Mouse (Mus musculus) intestine, embryonic 15.5 days (tissue): Measurements from ENCODE around the gene Copg1. TPM values are rescaled to one million over a fixed set of nuclear protein-coding genes. Genes with fewer than 3 reads are reported as not detected.

Experiments
- ATAC-seq: fragments of 200-750 bp; cut with Nextera tagmentation; 2 replicates; pipeline ENCODE4 v1.8.0; 2017; ENCODE audit warnings: moderate TSS enrichment, moderate library complexity
- H3K27ac ChIP-seq: fragments of 300-500 bp; sonication (generic); 2 replicates; pipeline ENCODE4 v1.5.1; 2015; ENCODE audit warnings: mild to moderate bottlenecking, inconsistent platforms
- H3K27me3 ChIP-seq: fragments of 300-500 bp; sonication (generic); replicated peaks from 2 replicates; pipeline ENCODE4 v1.6.1; 2015; ENCODE audit warnings: inconsistent platforms
- H3K36me3 ChIP-seq: fragments of 300-500 bp; sonication (generic); 2 replicates; pipeline ENCODE4 v1.6.1; 2015; ENCODE audit warnings: inconsistent platforms
- H3K4me1 ChIP-seq: fragments of 300-500 bp; sonication (generic); replicated peaks from 2 replicates; pipeline ENCODE4 v1.6.1; 2015; ENCODE audit warnings: inconsistent platforms
- H3K4me2 ChIP-seq: fragments of 300-500 bp; sonication (generic); replicated peaks from 2 replicates; pipeline ENCODE4 v1.6.1; 2015; ENCODE audit warnings: mild to moderate bottlenecking, inconsistent platforms
- H3K4me3 ChIP-seq: fragments of 300-500 bp; sonication (generic); replicated peaks from 2 replicates; pipeline ENCODE4 v1.5.1; 2015; ENCODE audit warnings: inconsistent platforms
- H3K9ac ChIP-seq: fragments of 300-500 bp; sonication (generic); 2 replicates; pipeline ENCODE4 v1.6.1; 2015; ENCODE audit warnings: inconsistent platforms
- H3K9me3 ChIP-seq: fragments of 300-500 bp; sonication (generic); 2 replicates; pipeline ENCODE4 v1.6.1; 2016; ENCODE audit warnings: inconsistent platforms
- WGBS: fragments of 180-500 bp; shearing (Covaris S2); methylation state at CpG from one replicate; pipeline ENCODE4 v1.1.7; 2015; 5-methylcytosine and 5-hydroxymethylcytosine counted together
- polyA plus RNA-seq: library from polyadenylated mRNA; unstranded; fragments of >200 nt; fragmentation: Nextera tagmentation; extraction: Ambion mirVana; gene quantifications from 2 replicates; pipeline ENCODE4 v1.2.1, GENCODE M21; 2015

Gene Copg1
- polyA plus RNA-seq, 1 experiment from 2014 or later = 154 TPM

GRCm38 (mm10) chr6:87853446-87853845, 34.2 kb upstream of the Copg1 start:
- Histone ChIP-seq H3K27me3 (no peaks in the 10 kb centered on the region), H3K4me1 (peaks cover 5% of the 10 kb centered on the region; the same call in 1 of the 2 replicates), H3K36me3 (no peaks in the 10 kb centered on the region), H3K9ac (no peak overlapping the region), H3K4me3 (no peak overlapping the region), H3K4me2 (no peak overlapping the region), H3K9me3 (no peaks in the 10 kb centered on the region), H3K27ac (no peak overlapping the region)
- ATAC-seq = no peak
- WGBS = 78% methylated on average over 4 of the region's 4 CpGs

GRCm38 (mm10) chr6:87857071-87857470, 30.5 kb upstream of the Copg1 start:
- no peaks in the 10 kb centered on the region for H3K27me3 ChIP-seq
- no peaks in the 10 kb centered on the region for H3K9me3 ChIP-seq
- H3K4me1 ChIP-seq = no peaks in the 10 kb centered on the region
- no peak overlapping the region for H3K4me3 ChIP-seq
- no peak overlapping the region for H3K4me2 ChIP-seq
- 46% methylated on average over 1 of the region's 1 CpGs for WGBS
- H3K36me3 ChIP-seq = no peaks in the 10 kb centered on the region
- ATAC-seq = no peak
- H3K27ac ChIP-seq = no peak overlapping the region
- no peak overlapping the region for H3K9ac ChIP-seq

GRCm38 (mm10) chr6:87866211-87866610, 21.4 kb upstream of the Copg1 start:
- no peak for ATAC-seq
- no peaks in the 10 kb centered on the region for H3K36me3 ChIP-seq
- no peaks in the 10 kb centered on the region for H3K9me3 ChIP-seq
- H3K27me3 ChIP-seq = no peaks in the 10 kb centered on the region
- 0 out of 2 replicates have a peak, but pooled peaks cover 3% of the 10 kb centered on the region for H3K4me1 ChIP-seq
- H3K4me3 ChIP-seq = no peak overlapping the region
- H3K4me2 ChIP-seq = no peak overlapping the region
- no peak overlapping the region for H3K9ac ChIP-seq
- H3K27ac ChIP-seq = no peak overlapping the region
- 83% methylated on average over 6 of the region's 6 CpGs for WGBS

- no peak overlapping the region for H3K27ac ChIP-seq
- no peaks in the 10 kb centered on the region for H3K9me3 ChIP-seq
- ATAC-seq = no peak
- WGBS = 57% methylated on average over 2 of the region's 2 CpGs
- H3K9ac ChIP-seq = no peak overlapping the region
- 0 out of 2 replicates have a peak, but pooled peaks cover 3% of the 10 kb centered on the region for H3K4me1 ChIP-seq
- H3K4me2 ChIP-seq = no peak overlapping the region
- H3K4me3 ChIP-seq = no peak overlapping the region
- H3K36me3 ChIP-seq = no peaks in the 10 kb centered on the region
- no peaks in the 10 kb centered on the region for H3K27me3 ChIP-seq
These were observed 20.4 kb upstream of the Copg1 start for GRCm38 (mm10) chr6:87867256-87867655.

GRCm38 (mm10) chr6:87868871-87869506, 18.6 kb upstream of the Copg1 start:
- 71% methylated on average over 9 of the region's 9 CpGs for WGBS
- Histone ChIP-seq H3K4me2 (no peak overlapping the region), H3K27me3 (no peaks in the 10 kb centered on the region), H3K9me3 (no peaks in the 10 kb centered on the region), H3K27ac (0 out of 2 replicates have a peak overlapping the region, but pooled peaks have one; percentile 11), H3K4me1 (0 out of 2 replicates have a peak, but pooled peaks cover 3% of the 10 kb centered on the region), H3K4me3 (no peak overlapping the region), H3K9ac (no peak overlapping the region), H3K36me3 (no peaks in the 10 kb centered on the region)
- peak; percentile 57 for ATAC-seq

- Histone ChIP-seq H3K9me3 (no peaks in the 10 kb centered on the region), H3K36me3 (no peaks in the 10 kb centered on the region), H3K27ac (no peak overlapping the region), H3K4me2 (no peak overlapping the region), H3K9ac (no peak overlapping the region), H3K4me3 (no peak overlapping the region), H3K4me1 (peaks cover 3% of the 10 kb centered on the region; the same call in 1 of the 2 replicates), H3K27me3 (no peaks in the 10 kb centered on the region)
- 32% methylated on average over 1 of the region's 1 CpGs for WGBS
- ATAC-seq = no peak
These were observed 17.2 kb upstream of the Copg1 start for GRCm38 (mm10) chr6:87870440-87870839.

- Histone ChIP-seq H3K9ac (no peak overlapping the region), H3K4me3 (no peak overlapping the region), H3K4me2 (no peak overlapping the region), H3K27ac (no peak overlapping the region), H3K9me3 (no peaks in the 10 kb centered on the region), H3K4me1 (peaks cover 6% of the 10 kb centered on the region), H3K36me3 (no peaks in the 10 kb centered on the region), H3K27me3 (no peaks in the 10 kb centered on the region)
- peak; percentile 39; the same call in 1 of the 2 replicates for ATAC-seq
- 63% methylated on average over 7 of the region's 7 CpGs for WGBS
These were observed 16.4 kb upstream of the Copg1 start for GRCm38 (mm10) chr6:87871240-87871639.

GRCm38 (mm10) chr6:87873104-87873503, 14.5 kb upstream of the Copg1 start:
- Histone ChIP-seq H3K36me3 (no peaks in the 10 kb centered on the region), H3K27ac (no peak overlapping the region), H3K4me2 (no peak overlapping the region), H3K4me3 (no peak overlapping the region), H3K9ac (no peak overlapping the region), H3K4me1 (peaks cover 6% of the 10 kb centered on the region), H3K9me3 (no peaks in the 10 kb centered on the region), H3K27me3 (no peaks in the 10 kb centered on the region)
- peak; percentile 29; the same call in 1 of the 2 replicates for ATAC-seq
- 72% methylated on average over 1 of the region's 1 CpGs for WGBS

- H3K27me3 ChIP-seq = no peaks in the 10 kb centered on the region
- no peak for ATAC-seq
These were observed 13.7 kb upstream of the Copg1 start for GRCm38 (mm10) chr6:87873963-87874362.

GRCm38 (mm10) chr6:87875083-87875482, 12.5 kb upstream of the Copg1 start:
- Histone ChIP-seq H3K9me3 (no peaks in the 10 kb centered on the region), H3K9ac (no peak overlapping the region), H3K4me3 (no peak overlapping the region), H3K4me1 (peaks cover 3% of the 10 kb centered on the region), H3K27me3 (no peaks in the 10 kb centered on the region), H3K27ac (peak overlapping the region; percentile 57; the same call in 1 of the 2 replicates), H3K36me3 (no peaks in the 10 kb centered on the region), H3K4me2 (no peak overlapping the region)
- WGBS = 59% methylated on average over 1 of the region's 1 CpGs
- 0 out of 2 replicates have a peak, but pooled peaks have one; percentile 5 for ATAC-seq

More at GRCm38 (mm10) chr6:87873963-87874362, 13.7 kb upstream of the Copg1 start:
- Histone ChIP-seq H3K36me3 (no peaks in the 10 kb centered on the region), H3K9me3 (no peaks in the 10 kb centered on the region), H3K4me3 (no peak overlapping the region), H3K4me1 (peaks cover 3% of the 10 kb centered on the region), H3K27ac (no peak overlapping the region), H3K4me2 (no peak overlapping the region), H3K9ac (no peak overlapping the region)
- WGBS = 98% methylated on average over 2 of the region's 2 CpGs

- WGBS = 65% methylated on average over 7 of the region's 7 CpGs
- H3K36me3 ChIP-seq = no peaks in the 10 kb centered on the region
- no peak overlapping the region for H3K4me3 ChIP-seq
- H3K4me1 ChIP-seq = peaks cover 3% of the 10 kb centered on the region
- H3K27me3 ChIP-seq = no peaks in the 10 kb centered on the region
- H3K4me2 ChIP-seq = no peak overlapping the region
- peak; percentile 85 for ATAC-seq
- H3K9me3 ChIP-seq = no peaks in the 10 kb centered on the region
- no peak overlapping the region for H3K9ac ChIP-seq
- H3K27ac ChIP-seq = peak overlapping the region; percentile 57; the same call in 1 of the 2 replicates
These were observed 12.1 kb upstream of the Copg1 start for GRCm38 (mm10) chr6:87875562-87875961.

- H3K9ac ChIP-seq = no peak overlapping the region
- 72% methylated on average over 13 of the region's 13 CpGs for WGBS
- no peak overlapping the region for H3K4me3 ChIP-seq
- H3K27me3 ChIP-seq = no peaks in the 10 kb centered on the region
- no peaks in the 10 kb centered on the region for H3K9me3 ChIP-seq
- H3K4me1 ChIP-seq = peaks cover 3% of the 10 kb centered on the region
- H3K36me3 ChIP-seq = no peaks in the 10 kb centered on the region
- H3K27ac ChIP-seq = 0 out of 2 replicates have a peak overlapping the region, but pooled peaks have one; percentile 27
- no peak overlapping the region for H3K4me2 ChIP-seq
- ATAC-seq = 0 out of 2 replicates have a peak, but pooled peaks have one; percentile 15
These were observed 11.5 kb upstream of the Copg1 start for GRCm38 (mm10) chr6:87876068-87876643.
